ENCODE assay signal across 7 mouse cellular contexts in genomic region chr1:170102814-170103213, GRCm38 (mm10). TPM values are rescaled to one million over a fixed set of nuclear protein-coding genes. Genes with fewer than 3 reads are reported as not detected.
A peak's percentile ranks its signal among the peaks of the same experiment; 100 is the strongest.
DNase-seq lines count a peak whose midpoint lies in the region; TF ChIP-seq lines count a peak whose summit lies in the region.
"Not testable (repeated sequence)": the region's sequence is repeated elsewhere in the genome, so short reads cannot be mapped to it uniquely, and the experiment has no call there.
"Had no signal": no experiment of that assay in that cellular context is flagged by ENCODE, and none has a peak within 500 bp of the region (broad histone marks: within the 10 kb centered on the region; RNA-seq: fewer than 3 reads in every experiment).

No protein-coding gene starts in this region.

- not testable (repeated sequence) for H3K9me3 ChIP-seq in ES-E14 (ENCODE audit: control insufficient read depth, insufficient read depth, low read depth, low read length); MEL (replicated peaks; ENCODE audit: insufficient read depth, low read length)

- H3K36me3 ChIP-seq in ES-E14 (ENCODE audit: control insufficient read depth, insufficient read depth, low read length, poor library complexity, severe bottlenecking); MEL (ENCODE audit: control insufficient read depth in 1 of 2, insufficient read depth in 2 of 2, low read length in 2 of 2): not testable (repeated sequence)

- DNase-seq in ES-CJ7 (ENCODE audit: low read depth, low spot score) (peak; percentile 59), ES-E14 (ENCODE audit: low read depth, low spot score) (peak; percentile 22), MEL (ENCODE audit: low read depth, low spot score) (peak; percentile 5), R1 (ENCODE audit: low read depth, low spot score) (peak; percentile 33), ZHBTc4 (ENCODE audit: low read depth, low spot score) (peak; percentile 73)

- H3K4me1 ChIP-seq in ES-E14 (ENCODE audit: control insufficient read depth in 2 of 2, insufficient read depth in 2 of 2, low read length in 2 of 2, poor library complexity in 1 of 2); MEL (ENCODE audit: control insufficient read depth in 1 of 2, insufficient read depth in 2 of 2, low read length in 2 of 2): not testable (repeated sequence)

- not testable (repeated sequence) for H3K79me2 ChIP-seq in MEL (ENCODE audit: control insufficient read depth, insufficient read depth, low read length, poor library complexity)

- not testable (repeated sequence) for H3K4me3 ChIP-seq in ES-E14 (ENCODE audit: insufficient read depth in 1 of 2, low read depth in 1 of 2, low read length in 2 of 2, poor library complexity in 1 of 2, severe bottlenecking in 1 of 2); MEL (ENCODE audit: control insufficient read depth in 1 of 2, insufficient read depth in 1 of 2, low read depth in 2 of 2, low read length in 2 of 2)

- H3K9ac ChIP-seq in ES-E14 (ENCODE audit: insufficient read depth, low read depth, low read length, poor library complexity, severe bottlenecking); MEL (ENCODE audit: control insufficient read depth, low read depth, low read length, poor library complexity, severe bottlenecking): not testable (repeated sequence)

- TF ChIP-seq EP300 in MEL (IDR thresholded peaks at IDR 0.05; ENCODE audit: low read depth in 1 of 2, low read length in 2 of 2), result not testable (repeated sequence)

- in situ Hi-C loops in ES-E14 (cut with MboI; ENCODE audit: low sequenced_read_pairs in 2 of 2, unreplicated experiment in 2 of 2), result not testable (repeated sequence)

- not testable (repeated sequence) for TF ChIP-seq RAD21 in MEL (IDR thresholded peaks at IDR 0.05; ENCODE audit: low read depth, low read length)

- not testable (repeated sequence) for H3K27ac ChIP-seq in ES-E14 (ENCODE audit: insufficient read depth, low read depth, low read length, poor library complexity, severe bottlenecking); MEL (ENCODE audit: control insufficient read depth, low read depth, low read length)

- not testable (repeated sequence) for TF ChIP-seq CTCF in MEL (IDR thresholded peaks at IDR 0.05 in 2 of 3, conservative IDR thresholded peaks at IDR 0.05 in 1 of 3; ENCODE audit: control insufficient read depth in 1 of 3, insufficient read depth in 1 of 3, low read depth in 2 of 3, low read length in 3 of 3, poor library complexity in 1 of 3, severe bottlenecking in 1 of 3)

- H3K27me3 ChIP-seq in MEL (ENCODE audit: control insufficient read depth in 1 of 2, insufficient read depth in 2 of 2, low read length in 2 of 2), result not testable (repeated sequence)

- TF ChIP-seq POLR2A in MEL (IDR thresholded peaks at IDR 0.05; ENCODE audit: control insufficient read depth in 1 of 2, insufficient read depth in 1 of 2, low read depth in 1 of 2, low read length in 2 of 2, poor library complexity in 1 of 2), result not testable (repeated sequence)

RNA-seq across cellular contexts. Expression of gene Ddr2, which starts 7.7 kb away (rescaled TPM):
- total RNA-seq in ES-E14 (2012; rRNA removed) (5.4 and 6.8 TPM in 2 replicates), MEL (2012; rRNA removed) (not detected in 2 replicates)
- under 1 TPM in 1 of 2 experiments, not detected in 1; 0.04 TPM for polyA plus RNA-seq in MEL (2012; ENCODE audit: insufficient read depth in 1 of 2, insufficient read length in 2 of 2, low read depth in 1 of 2, low replicate concordance in 2 of 2, missing spikeins in 1 of 2)
- polyA plus RNA-seq: CD4-positive, CD25-positive, alpha-beta regulatory T cell, adult 4 months; G1E had no signal

Comparison
In these comparisons a context has a peak if more than half of its experiments do, and no peak if none do; other contexts are left out.
1. DNase-seq: peak in every context shown above with its lines; median percentile 73 in ZHBTc4; 59 in ES-CJ7; 33 in R1; 22 in ES-E14; 5 in MEL.